Mouse (Mus musculus): ENCODE results near the gene Gtf2h4.

- TF ChIP-seq CTCF (IDR thresholded peaks at IDR 0.05; ENCODE audit: control insufficient read depth, insufficient read depth, insufficient read length), result no peak
- TF ChIP-seq MYOD1 (IDR thresholded peaks at IDR 0.05; ENCODE audit: control insufficient read depth, insufficient read length, low read depth), result no peak
- TF ChIP-seq MAX (IDR thresholded peaks at IDR 0.05), result no peak
- no peak for TF ChIP-seq CEBPB (IDR thresholded peaks at IDR 0.05; ENCODE audit: low read depth)
- TF ChIP-seq MYOG (IDR thresholded peaks at IDR 0.05; ENCODE audit: control insufficient read depth, extremely low read depth, insufficient read length), result no peak
- no peak for TF ChIP-seq USF1 (IDR thresholded peaks at IDR 0.05; ENCODE audit: low read depth)
These were observed 46.8 kb upstream of the Gtf2h4 start for GRCm38 (mm10) chr17:35720340-35720727.

Data from C2C12 (cell line).